Mouse (Mus musculus): ENCODE results near the gene 4930524B15Rik. TPM values are rescaled to one million over a fixed set of nuclear protein-coding genes. Genes with fewer than 3 reads are reported as not detected.

Gene 4930524B15Rik
- polyA plus RNA-seq (2015; fragmentation: Nextera tagmentation; extraction: Ambion mirVana): not detected in 2 replicates

GRCm38 (mm10) chr11:31965256-31966134 is at the start of gene 4930524B15Rik:
TSS of gene 4930524B15Rik (plus strand) at chr11:31965592.

GRCm38 (mm10) chr11:32000281-32000680 is 34.9 kb downstream of the 4930524B15Rik start, which contains the start of gene Nsg2:
TSS of gene Nsg2 (plus strand) at chr11:32000463.

Other genes with a start within 250 kb of the 4930524B15Rik start
- 10.1 and 13.9 TPM in 2 replicates for gene Cpeb4, start 93.4 kb upstream of the 4930524B15Rik start, polyA plus RNA-seq (2015; fragmentation: Nextera tagmentation; extraction: Ambion mirVana)
- gene Nsg2, start 34.9 kb downstream of the 4930524B15Rik start, polyA plus RNA-seq (2015; fragmentation: Nextera tagmentation; extraction: Ambion mirVana): 0.12 and 0.30 TPM in 2 replicates
- 0.14 and 0.19 TPM in 2 replicates for gene Il9r, start 234.7 kb downstream of the 4930524B15Rik start, polyA plus RNA-seq (2015; fragmentation: Nextera tagmentation; extraction: Ambion mirVana)
- 66.6 and 73.4 TPM in 2 replicates for gene Snrnp25, start 239.8 kb downstream of the 4930524B15Rik start, polyA plus RNA-seq (2015; fragmentation: Nextera tagmentation; extraction: Ambion mirVana)

Measured in spleen, postnatal 0 days (tissue).